Mouse (Mus musculus): ENCODE results near the gene Akap8. TPM values are rescaled to one million over a fixed set of nuclear protein-coding genes. Genes with fewer than 3 reads are reported as not detected.

Gene Akap8
- total and polyA plus RNA-seq, 3 experiments: 77.9 to 127 (median 101) TPM

DNA sequence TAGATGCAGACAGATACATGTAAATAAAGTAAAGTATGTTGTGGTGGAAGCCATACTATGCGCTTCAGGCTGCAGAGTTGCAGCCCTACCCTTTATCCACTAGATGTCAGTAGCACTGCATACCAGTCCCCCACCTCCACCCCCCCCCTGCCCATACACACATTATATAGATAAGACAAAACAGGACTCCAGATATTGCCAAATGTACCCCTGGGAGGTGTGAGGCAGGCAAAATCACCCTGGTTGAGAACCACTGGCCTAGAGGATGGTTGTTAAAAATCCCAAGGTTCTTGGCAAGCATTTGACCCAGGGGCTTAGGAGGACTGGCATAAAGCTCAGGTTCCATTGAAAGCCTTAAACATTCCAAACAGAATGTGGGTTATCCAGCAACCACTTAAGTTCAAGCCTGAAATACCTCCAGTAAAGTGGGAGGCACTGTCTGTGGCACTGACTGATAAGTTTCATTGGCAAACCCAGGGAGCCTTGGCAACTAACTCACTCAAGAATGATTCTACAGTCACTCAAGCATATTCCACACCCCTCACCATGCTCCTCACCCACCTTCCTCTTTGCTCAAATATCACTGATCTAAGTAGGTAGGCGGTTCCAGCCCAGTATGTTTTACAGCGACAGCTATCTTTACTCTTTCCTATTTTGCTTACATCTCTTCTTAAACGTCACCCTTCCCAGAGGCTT lies 28.1 kb upstream of the Akap8 start (continued):
- TF ChIP-seq RCOR1 (IDR thresholded peaks at IDR 0.05; ENCODE audit: low read depth, low read length) (no peak), MXI1 (IDR thresholded peaks at IDR 0.05; ENCODE audit: low read depth, low read length) (peak; percentile 55; the same call in 1 of the 2 replicates), CHD2 (IDR thresholded peaks at IDR 0.05; ENCODE audit: low read length) (no peak), TBP (IDR thresholded peaks at IDR 0.05; ENCODE audit: low read depth, low read length) (peak; percentile 43; the same call in 1 of the 2 replicates), NELFE (IDR thresholded peaks at IDR 0.05; ENCODE audit: low read depth, low read length) (no peak), MAFK (IDR thresholded peaks at IDR 0.05; ENCODE audit: borderline replicate concordance, low read depth, low read length) (no peak), MYC (IDR thresholded peaks at IDR 0.05; ENCODE audit: low read depth, low read length) (no peak), ZC3H11A (IDR thresholded peaks at IDR 0.05; ENCODE audit: low read depth, low read length) (peak; percentile 48; the same call in 1 of the 2 replicates), JUND (IDR thresholded peaks at IDR 0.05; ENCODE audit: low read depth, low read length) (no peak), MAZ (IDR thresholded peaks at IDR 0.05; ENCODE audit: low read depth, low read length) (peak; percentile 97), HCFC1 (IDR thresholded peaks at IDR 0.05; ENCODE audit: low read depth, low read length) (0 out of 2 replicates have a peak, but pooled peaks have one; percentile 34), BHLHE40 (IDR thresholded peaks at IDR 0.05; ENCODE audit: borderline replicate concordance, low read depth, low read length) (no peak), RAD21 (IDR thresholded peaks at IDR 0.05; ENCODE audit: low read depth, low read length) (peak; percentile 71), USF1 (IDR thresholded peaks at IDR 0.05; ENCODE audit: low read depth, low read length) (no peak), ZMIZ1 (IDR thresholded peaks at IDR 0.05; ENCODE audit: low read depth, low read length) (no peak), POLR2A (IDR thresholded peaks at IDR 0.05; ENCODE audit: control insufficient read depth in 1 of 2, insufficient read depth in 1 of 2, low read depth in 1 of 2, low read length in 2 of 2, poor library complexity in 1 of 2) (no peak), ZKSCAN1 (IDR thresholded peaks at IDR 0.05; ENCODE audit: low read depth, low read length) (peak; percentile 99)

DNA sequence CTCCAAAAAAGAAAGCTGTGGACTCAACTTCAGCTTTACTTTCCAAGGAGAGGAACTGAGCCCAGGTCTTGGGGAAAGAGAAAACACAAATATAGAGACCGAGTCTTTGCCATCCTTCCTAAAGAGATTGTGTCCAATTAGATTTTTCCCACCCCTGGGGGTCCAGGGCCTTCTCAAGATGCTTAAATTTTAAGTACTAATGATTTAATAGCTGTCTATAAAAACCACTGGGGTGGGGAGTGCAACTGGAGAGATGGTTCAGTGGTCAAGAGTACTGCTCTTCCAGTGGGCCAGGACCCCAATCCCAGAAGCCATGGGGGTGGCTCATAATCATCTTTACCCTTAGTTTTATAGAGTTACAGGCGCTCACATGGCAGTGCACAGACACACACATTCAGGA lies 27.4 kb upstream of the Akap8 start:
- Histone ChIP-seq H3K36me3 (ENCODE audit: control insufficient read depth in 1 of 2, insufficient read depth in 2 of 2, low read length in 2 of 2) (peaks cover 3 to 13% of the 10 kb centered on the region in 2 experiments; a peak in 3 of 4 replicates), H3K9ac (ENCODE audit: control insufficient read depth, low read depth, low read length, poor library complexity, severe bottlenecking) (no peak overlapping the region; the same call in 1 of the 2 replicates), H3K27me3 (ENCODE audit: control insufficient read depth in 1 of 2, insufficient read depth in 2 of 2, low read length in 2 of 2) (no peaks in the 10 kb centered on the region), H3K4me1 (ENCODE audit: control insufficient read depth in 1 of 2, insufficient read depth in 2 of 2, low read length in 2 of 2) (peaks cover 6 to 8% of the 10 kb centered on the region in 2 experiments; a peak in 3 of 4 replicates), H3K9me3 (replicated peaks; ENCODE audit: insufficient read depth, low read length) (no peaks in the 10 kb centered on the region), H3K4me3 (ENCODE audit: control insufficient read depth in 1 of 2, insufficient read depth in 1 of 2, low read depth in 2 of 2, low read length in 2 of 2) (no peak overlapping the region), H3K27ac (ENCODE audit: control insufficient read depth, low read depth, low read length) (no peak overlapping the region), H3K79me2 (ENCODE audit: control insufficient read depth, insufficient read depth, low read length, poor library complexity) (peaks cover 23% of the 10 kb centered on the region)
- DNase-seq (ENCODE audit: low read depth, low spot score): no peak
- no peak for TF ChIP-seq CHD2 (IDR thresholded peaks at IDR 0.05; ENCODE audit: low read length)
- TF ChIP-seq MAFK (IDR thresholded peaks at IDR 0.05; ENCODE audit: borderline replicate concordance, low read depth, low read length): no peak
- no peak for TF ChIP-seq BHLHE40 (IDR thresholded peaks at IDR 0.05; ENCODE audit: borderline replicate concordance, low read depth, low read length)

DNA sequence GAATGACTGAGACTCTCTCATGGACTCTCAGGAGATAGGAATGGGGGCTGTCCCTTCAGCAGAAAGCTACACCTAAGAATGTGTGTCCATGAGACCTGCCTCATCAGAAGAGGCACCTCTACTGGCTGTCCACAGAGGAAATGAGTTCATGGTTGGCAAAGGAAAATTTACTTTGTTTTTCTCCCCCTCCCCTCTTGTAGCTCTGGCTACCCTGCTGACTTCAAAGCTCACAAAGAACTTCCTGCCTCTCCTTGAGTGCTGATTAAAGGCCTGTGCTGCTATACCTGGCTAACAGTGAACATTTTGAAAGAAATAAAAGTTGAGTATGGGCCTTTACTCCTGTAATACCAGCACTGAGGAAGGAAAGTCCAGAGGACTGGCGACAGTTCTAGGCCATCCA lies 20.1 kb upstream of the Akap8 start:
- Histone ChIP-seq H3K79me2 (ENCODE audit: control insufficient read depth, insufficient read depth, low read length, poor library complexity) (no peaks in the 10 kb centered on the region; the same call in 1 of the 2 replicates), H3K9me3 (replicated peaks; ENCODE audit: insufficient read depth, low read length) (no peaks in the 10 kb centered on the region), H3K4me3 (ENCODE audit: control insufficient read depth in 1 of 2, insufficient read depth in 1 of 2, low read depth in 2 of 2, low read length in 2 of 2) (no peak overlapping the region), H3K27me3 (ENCODE audit: control insufficient read depth in 1 of 2, insufficient read depth in 2 of 2, low read length in 2 of 2) (no peaks in the 10 kb centered on the region), H3K9ac (ENCODE audit: control insufficient read depth, low read depth, low read length, poor library complexity, severe bottlenecking) (no peak overlapping the region), H3K36me3 (ENCODE audit: control insufficient read depth in 1 of 2, insufficient read depth in 2 of 2, low read length in 2 of 2) (peaks cover 16 to 19% of the 10 kb centered on the region in 2 experiments), H3K27ac (ENCODE audit: control insufficient read depth, low read depth, low read length) (no peak overlapping the region), H3K4me1 (ENCODE audit: control insufficient read depth in 1 of 2, insufficient read depth in 2 of 2, low read length in 2 of 2) (peaks cover 9 to 17% of the 10 kb centered on the region in 2 experiments)
- DNase-seq (ENCODE audit: low read depth, low spot score): no peak
- TF ChIP-seq MAFK (IDR thresholded peaks at IDR 0.05; ENCODE audit: borderline replicate concordance, low read depth, low read length): no peak
- no peak for TF ChIP-seq MYC (IDR thresholded peaks at IDR 0.05; ENCODE audit: low read depth, low read length)
- no peak for TF ChIP-seq ELF1 (IDR thresholded peaks at IDR 0.05; ENCODE audit: low read depth, low read length)
- no peak for TF ChIP-seq RCOR1 (IDR thresholded peaks at IDR 0.05; ENCODE audit: low read depth, low read length)
- no peak for TF ChIP-seq HCFC1 (IDR thresholded peaks at IDR 0.05; ENCODE audit: low read depth, low read length)
- TF ChIP-seq E2F4 (IDR thresholded peaks at IDR 0.05; ENCODE audit: borderline replicate concordance, low read depth, low read length): no peak
